Mouse (Mus musculus): Measurements from ENCODE around the gene Zmynd10.
"Not testable (repeated sequence)": the region's sequence is repeated elsewhere in the genome, so short reads cannot be mapped to it uniquely, and the experiment has no call there.

The Zmynd10 gene

DNA sequence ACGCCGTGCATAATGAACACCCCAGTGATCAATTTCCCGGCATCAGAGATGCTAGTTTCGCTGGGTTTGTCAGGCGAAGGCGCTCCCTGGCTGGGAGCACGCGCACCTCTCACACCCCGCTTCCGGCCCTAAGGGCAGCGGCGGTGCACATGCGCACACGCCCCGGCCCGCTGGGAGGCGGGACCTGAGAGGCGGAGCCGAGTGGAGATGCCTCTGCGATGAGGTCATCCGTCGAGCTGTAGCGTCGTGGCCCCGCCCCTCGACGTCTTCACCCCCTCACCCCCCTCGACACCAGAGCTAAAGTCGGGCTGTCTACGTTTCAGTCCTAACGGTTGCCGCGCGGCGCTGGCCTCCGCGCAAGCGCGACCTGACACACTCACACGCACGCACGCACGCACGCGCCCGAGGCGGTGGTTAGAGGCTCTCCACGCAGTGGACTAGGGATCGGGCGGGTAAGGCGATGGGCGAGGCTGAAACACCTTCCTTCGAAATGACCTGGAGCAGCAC lies 7.3 kb downstream of the Zmynd10 start:
- DNase-seq (ENCODE audit: low read depth in 1 of 2, low spot score in 2 of 2) = peak; percentile 86 to 89

GRCm38 (mm10) chr9:107555031-107555457 lies 7.9 kb downstream of the Zmynd10 start:
- DNase-seq (ENCODE audit: low read depth in 1 of 2, low spot score in 2 of 2) = peak; percentile 75 to 76

- no peak for DNase-seq (ENCODE audit: low read depth in 1 of 2, low spot score in 2 of 2)
Measured at GRCm38 (mm10) chr9:107555701-107556100, 8.6 kb downstream of the Zmynd10 start.

- no peak for DNase-seq (ENCODE audit: low read depth in 1 of 2, low spot score in 2 of 2)
Measured at GRCm38 (mm10) chr9:107556346-107556745, 9.2 kb downstream of the Zmynd10 start.

DNA sequence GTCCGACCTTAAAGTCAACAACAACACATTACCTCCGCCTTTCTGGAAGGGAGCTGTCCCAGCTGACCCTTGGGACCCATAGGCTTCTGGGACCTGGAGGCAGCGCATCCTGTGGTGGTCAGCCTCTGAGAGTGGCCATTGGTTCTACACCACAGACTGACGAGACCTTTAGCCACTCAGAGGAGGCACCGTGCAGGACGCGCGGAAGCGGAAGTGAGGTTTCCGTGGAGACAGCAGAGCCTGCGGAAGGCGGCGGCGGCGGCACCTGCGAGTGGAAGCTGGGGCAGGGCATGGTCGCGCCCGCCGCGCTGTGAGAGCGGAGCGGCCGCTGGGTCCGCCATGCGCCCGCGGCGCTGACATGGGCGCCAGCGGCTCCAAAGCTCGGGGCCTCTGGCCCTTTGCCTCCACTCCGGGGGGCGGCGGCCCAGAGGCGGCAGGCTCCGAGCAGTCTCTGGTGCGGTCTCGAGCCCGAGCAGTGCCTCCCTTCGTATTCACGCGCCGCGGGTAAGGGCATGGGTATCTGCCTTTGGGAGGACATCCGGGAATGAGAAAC lies 16.0 kb downstream of the Zmynd10 start, which contains the start of gene Tusc2:
Gene Tusc2 (plus strand): TSS at position 227 of the 553 bp plus-strand sequence.
- peak; percentile 81 to 85 for DNase-seq (ENCODE audit: low read depth in 1 of 2, low spot score in 2 of 2)

GRCm38 (mm10) chr9:107565556-107565955 lies 18.5 kb downstream of the Zmynd10 start:
- DNase-seq (ENCODE audit: low read depth in 1 of 2, low spot score in 2 of 2) = not testable (repeated sequence)

GRCm38 (mm10) chr9:107566041-107566709 lies 19.1 kb downstream of the Zmynd10 start:
- peak in 1 of 2 experiments; percentile 61 for DNase-seq (ENCODE audit: low read depth in 1 of 2, low spot score in 2 of 2)

GRCm38 (mm10) chr9:107566855-107567254 lies 19.8 kb downstream of the Zmynd10 start:
- no peak for DNase-seq (ENCODE audit: low read depth in 1 of 2, low spot score in 2 of 2)

GRCm38 (mm10) chr9:107567702-107568319 lies 20.7 kb downstream of the Zmynd10 start, which contains the start of gene Hyal2:
Gene Hyal2 (plus strand): TSS chr9:107567945.
- no peak for DNase-seq (ENCODE audit: low read depth in 1 of 2, low spot score in 2 of 2)

GRCm38 (mm10) chr9:107568331-107569261 lies 21.5 kb downstream of the Zmynd10 start:
- peak in 1 of 2 experiments; percentile 64 for DNase-seq (ENCODE audit: low read depth in 1 of 2, low spot score in 2 of 2)

DNA sequence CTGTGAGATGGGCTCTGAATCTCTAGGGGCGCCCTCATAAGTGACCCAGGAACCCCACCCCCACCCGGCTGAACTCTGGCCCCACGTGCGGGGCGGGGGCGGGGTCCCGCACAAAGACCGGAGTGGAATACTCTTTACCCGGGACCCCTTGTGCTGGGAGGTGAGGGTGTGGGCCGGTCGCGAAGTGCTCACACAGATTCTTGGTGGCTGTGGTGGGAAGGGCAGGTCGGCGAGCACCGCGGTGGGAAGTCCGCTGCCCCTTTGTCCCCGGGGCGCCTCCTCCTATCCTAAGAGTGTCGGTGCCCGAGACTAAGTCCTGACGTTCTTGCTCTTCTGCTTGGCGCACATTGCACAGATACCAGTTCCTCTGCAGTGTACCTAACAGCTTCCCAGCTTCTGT lies 22.2 kb downstream of the Zmynd10 start:
- no peak for DNase-seq (ENCODE audit: low read depth in 1 of 2, low spot score in 2 of 2)

DNA sequence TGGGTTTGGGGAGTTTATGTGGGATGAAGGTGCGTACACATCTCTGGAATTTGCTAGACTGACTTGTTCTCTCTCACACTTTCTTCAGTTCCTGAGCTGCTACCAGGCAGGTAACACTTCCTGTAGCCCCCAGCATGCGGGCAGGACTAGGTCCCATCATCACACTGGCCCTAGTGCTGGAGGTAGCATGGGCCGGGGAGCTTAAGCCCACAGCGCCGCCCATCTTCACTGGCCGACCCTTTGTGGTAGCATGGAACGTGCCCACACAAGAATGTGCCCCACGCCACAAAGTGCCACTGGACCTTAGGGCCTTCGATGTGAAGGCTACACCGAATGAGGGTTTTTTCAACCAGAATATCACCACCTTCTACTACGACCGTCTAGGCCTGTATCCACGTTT lies 22.9 kb downstream of the Zmynd10 start:
- no peak for DNase-seq (ENCODE audit: low read depth in 1 of 2, low spot score in 2 of 2)

- no peak for DNase-seq (ENCODE audit: low read depth in 1 of 2, low spot score in 2 of 2)
Measured at GRCm38 (mm10) chr9:107570845-107571244, 23.7 kb downstream of the Zmynd10 start.

DNA sequence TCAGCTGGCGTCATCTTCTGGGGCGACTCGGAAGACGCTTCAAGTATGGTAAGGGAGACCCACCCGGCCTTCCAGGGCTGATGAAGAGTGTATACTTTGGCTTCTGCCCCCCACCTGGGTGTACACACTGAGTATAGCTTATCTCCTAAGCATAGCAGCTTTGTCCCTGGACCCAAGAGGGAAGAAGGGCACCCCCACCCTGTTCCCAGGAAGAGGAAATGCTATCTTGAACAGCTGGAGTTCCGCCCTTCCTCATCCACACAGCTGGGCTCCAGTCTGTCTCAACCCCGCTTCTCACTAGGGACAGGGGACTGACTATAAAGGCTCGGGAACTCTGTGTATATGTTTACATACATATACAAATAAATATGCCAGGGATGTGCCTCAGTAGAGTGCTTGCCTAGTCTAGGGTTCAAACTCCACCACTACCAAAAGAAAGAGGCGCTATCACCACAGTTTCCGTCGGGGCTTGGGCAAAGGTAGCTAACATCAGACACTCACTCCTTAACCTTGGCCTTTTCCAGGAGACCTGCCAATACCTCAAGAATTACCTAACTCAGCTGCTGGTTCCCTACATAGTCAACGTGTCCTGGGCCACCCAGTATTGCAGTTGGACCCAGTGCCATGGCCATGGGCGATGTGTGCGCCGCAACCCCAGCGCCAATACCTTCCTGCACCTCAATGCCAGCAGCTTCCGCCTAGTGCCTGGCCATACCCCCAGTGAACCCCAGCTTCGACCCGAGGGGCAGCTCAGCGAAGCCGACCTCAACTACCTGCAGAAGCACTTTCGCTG lies 24.6 kb downstream of the Zmynd10 start:
- no peak for DNase-seq (ENCODE audit: low read depth in 1 of 2, low spot score in 2 of 2)

GRCm38 (mm10) chr9:107572327-107572662 lies 25.2 kb downstream of the Zmynd10 start:
- DNase-seq (ENCODE audit: low read depth in 1 of 2, low spot score in 2 of 2) = no peak

DNA sequence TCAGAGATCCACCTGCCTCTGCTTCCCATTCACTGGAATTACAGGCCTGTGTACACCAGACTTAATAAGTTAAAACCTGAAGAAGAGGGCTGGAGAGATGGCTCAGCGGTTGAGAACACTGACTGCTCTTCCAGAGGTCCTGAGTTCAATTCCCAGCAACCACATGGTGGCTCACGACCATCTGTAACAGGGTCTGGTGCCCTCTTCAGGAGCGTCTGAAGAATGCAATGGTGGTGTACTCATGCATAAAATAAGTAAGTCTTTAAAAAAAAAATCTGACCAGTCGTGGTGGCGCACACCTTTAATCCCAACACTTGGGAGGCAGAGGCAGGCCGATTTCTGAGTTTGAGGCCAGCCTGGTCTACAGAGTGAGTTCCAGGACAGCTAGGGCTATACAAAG lies 26.7 kb downstream of the Zmynd10 start:
- not testable (repeated sequence) for DNase-seq (ENCODE audit: low read depth in 1 of 2, low spot score in 2 of 2)

DNA sequence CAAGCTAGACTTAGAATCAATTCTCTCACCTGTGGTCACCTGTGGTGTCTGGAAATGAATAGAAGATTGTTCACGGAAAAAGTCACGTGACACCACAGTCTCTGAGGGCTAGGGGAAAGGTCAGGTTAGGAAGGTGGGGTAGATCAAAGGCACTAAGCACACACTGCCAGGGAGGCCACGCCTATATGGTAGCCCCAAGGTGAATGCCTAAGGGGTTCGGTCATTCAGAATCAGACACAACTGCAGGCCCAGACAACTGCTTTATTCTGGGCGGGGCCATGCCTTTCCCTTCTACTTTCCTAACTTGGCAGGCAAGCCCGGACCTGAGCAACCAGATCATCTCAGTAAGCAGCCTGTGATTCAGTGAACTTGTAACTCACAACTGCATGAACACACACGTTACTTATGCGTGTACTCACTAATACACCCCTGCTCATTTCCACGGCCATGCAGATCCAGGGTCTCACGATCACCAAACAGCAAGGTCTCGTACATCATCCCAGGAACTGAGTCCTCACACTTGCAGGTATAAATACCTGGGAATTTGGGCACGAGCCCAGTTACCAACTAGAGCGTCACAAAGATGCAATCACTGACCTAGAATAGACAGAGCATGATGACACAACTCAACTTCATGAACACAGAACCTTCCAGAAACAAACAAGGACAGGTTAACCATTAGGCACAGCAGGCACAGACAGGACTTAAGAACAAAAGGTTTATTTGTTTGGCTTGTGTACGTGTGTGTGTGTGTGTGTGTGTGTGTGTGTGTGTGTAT lies 28.7 kb downstream of the Zmynd10 start:
- no peak for DNase-seq (ENCODE audit: low read depth in 1 of 2, low spot score in 2 of 2)

- DNase-seq (ENCODE audit: low read depth in 1 of 2, low spot score in 2 of 2) = no peak
Measured at GRCm38 (mm10) chr9:107576357-107577107, 29.4 kb downstream of the Zmynd10 start, which contains the start of gene Hyal1. Gene Hyal1 (plus strand): TSS chr9:107576927.

DNA sequence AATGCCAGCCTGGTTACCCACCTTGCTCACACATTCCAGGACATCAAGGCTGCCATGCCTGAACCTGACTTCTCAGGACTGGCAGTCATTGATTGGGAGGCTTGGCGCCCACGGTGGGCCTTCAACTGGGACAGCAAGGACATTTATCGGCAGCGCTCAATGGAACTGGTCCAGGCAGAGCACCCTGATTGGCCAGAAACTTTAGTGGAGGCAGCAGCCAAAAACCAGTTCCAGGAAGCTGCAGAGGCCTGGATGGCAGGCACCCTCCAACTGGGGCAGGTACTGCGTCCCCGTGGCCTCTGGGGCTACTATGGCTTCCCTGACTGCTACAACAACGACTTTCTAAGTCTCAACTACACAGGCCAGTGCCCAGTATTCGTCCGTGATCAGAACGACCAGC lies 30.8 kb downstream of the Zmynd10 start:
- no peak for DNase-seq (ENCODE audit: low read depth in 1 of 2, low spot score in 2 of 2)

Measured in monocyte, adult 2 months (primary cell).